In genomic region chr15:62091746-62092659, GRCm38 (mm10) we compare ENCODE assay signal across 8 mouse cellular contexts.
A peak's percentile ranks its signal among the peaks of the same experiment; 100 is the strongest.
DNase-seq lines count a peak whose midpoint lies in the region; ATAC-seq and TF ChIP-seq lines count a peak whose summit lies in the region.

No protein-coding gene starts in this region.

- no peak for ATAC-seq in stomach, embryonic 15.5 days (ENCODE audit: insufficient read depth, low FRiP score, low read depth)
- ATAC-seq in stomach, postnatal 0 days (ENCODE audit: low FRiP score, low TSS enrichment): no peak
- peak; percentile 42 for ATAC-seq in intestine, embryonic 16.5 days
- ATAC-seq in neural tube, embryonic 15.5 days (ENCODE audit: low FRiP score): peak; percentile 48; the same call in 1 of the 2 replicates
- ATAC-seq in megakaryocyte progenitor cell, adult 5-6 weeks (replicated peaks; ENCODE audit: poor library complexity): no peak

- TF ChIP-seq EP300 in stomach, postnatal 0 days (optimal IDR thresholded peaks at IDR 0.05): no peak

- H3K4me1 ChIP-seq in stomach, embryonic 15.5 days: peaks cover 7% of the 10 kb centered on the region; the same call in 1 of the 2 replicates
- no peaks in the 10 kb centered on the region for H3K4me1 ChIP-seq in stomach, postnatal 0 days (replicated peaks; ENCODE audit: control insufficient read depth, insufficient read depth)
- H3K4me1 ChIP-seq in intestine, embryonic 16.5 days (ENCODE audit: control insufficient read depth, insufficient read depth, low read length): peaks cover 11% of the 10 kb centered on the region
- peaks cover 15% of the 10 kb centered on the region for H3K4me1 ChIP-seq in neural tube, embryonic 15.5 days

- no peak overlapping the region for H3K4me2 ChIP-seq in stomach, embryonic 15.5 days
- H3K4me2 ChIP-seq in stomach, postnatal 0 days (replicated peaks; ENCODE audit: low read depth): no peak overlapping the region
- H3K4me2 ChIP-seq in intestine, embryonic 16.5 days (ENCODE audit: low read depth, low read length): no peak overlapping the region
- no peak overlapping the region for H3K4me2 ChIP-seq in neural tube, embryonic 15.5 days

- H3K36me3 ChIP-seq in stomach, embryonic 15.5 days: no peaks in the 10 kb centered on the region
- H3K36me3 ChIP-seq in stomach, postnatal 0 days (ENCODE audit: control insufficient read depth, insufficient read depth, low read length): no peaks in the 10 kb centered on the region
- no peaks in the 10 kb centered on the region for H3K36me3 ChIP-seq in intestine, embryonic 16.5 days (ENCODE audit: control insufficient read depth, insufficient read depth, low read length)
- H3K36me3 ChIP-seq in neural tube, embryonic 15.5 days: no peaks in the 10 kb centered on the region

- WGBS in stomach, embryonic 15.5 days: 68% methylated on average over 12 of the region's 12 CpGs
- WGBS in stomach, postnatal 0 days: 75% methylated on average over 12 of the region's 12 CpGs
- 51% methylated on average over 12 of the region's 12 CpGs for WGBS in intestine, embryonic 16.5 days
- WGBS in neural tube, embryonic 15.5 days: 44% methylated on average over 12 of the region's 12 CpGs

- no peaks in the 10 kb centered on the region for H3K9me3 ChIP-seq in stomach, embryonic 15.5 days
- no peaks in the 10 kb centered on the region for H3K9me3 ChIP-seq in stomach, postnatal 0 days (ENCODE audit: control insufficient read depth, low read length)
- no peaks in the 10 kb centered on the region for H3K9me3 ChIP-seq in intestine, embryonic 16.5 days (ENCODE audit: control insufficient read depth, low read length)
- no peaks in the 10 kb centered on the region for H3K9me3 ChIP-seq in neural tube, embryonic 15.5 days (replicated peaks)

- TF ChIP-seq CTCF in stomach, postnatal 0 days (IDR thresholded peaks at IDR 0.05; ENCODE audit: low read depth): no peak

- no peaks in the 10 kb centered on the region for H3K27me3 ChIP-seq in stomach, embryonic 15.5 days (replicated peaks)
- no peaks in the 10 kb centered on the region for H3K27me3 ChIP-seq in stomach, postnatal 0 days (ENCODE audit: control insufficient read depth, insufficient read depth, low read length)
- no peaks in the 10 kb centered on the region for H3K27me3 ChIP-seq in intestine, embryonic 16.5 days (replicated peaks; ENCODE audit: control insufficient read depth, insufficient read depth, low read length)
- H3K27me3 ChIP-seq in neural tube, embryonic 15.5 days (replicated peaks): no peaks in the 10 kb centered on the region

- no peak for DNase-seq in stomach, postnatal 0 days (ENCODE audit: low spot score)
- peak; percentile 27 for DNase-seq in c-Kit-positive CD71-positive TER-119-positive erythroid progenitor cells, embryonic 14.5 days (ENCODE audit: low spot score)
- no peak for DNase-seq in layer of hippocampus, postnatal 10 days (ENCODE audit: low spot score in 2 of 2)
- no peak for DNase-seq in embryo, embryonic 10 days (ENCODE audit: low spot score)

- H3K4me3 ChIP-seq in stomach, embryonic 15.5 days (replicated peaks): no peak overlapping the region
- no peak overlapping the region for H3K4me3 ChIP-seq in stomach, postnatal 0 days (ENCODE audit: low read depth, low read length)
- no peak overlapping the region for H3K4me3 ChIP-seq in intestine, embryonic 16.5 days (ENCODE audit: low read length)
- no peak overlapping the region for H3K4me3 ChIP-seq in neural tube, embryonic 15.5 days (replicated peaks)

- H3K27ac ChIP-seq in stomach, embryonic 15.5 days: 0 out of 2 replicates have a peak overlapping the region, but pooled peaks have one; percentile 6
- H3K27ac ChIP-seq in stomach, postnatal 0 days (replicated peaks): no peak overlapping the region
- no peak overlapping the region for H3K27ac ChIP-seq in intestine, embryonic 16.5 days (ENCODE audit: low read length)
- peak overlapping the region; percentile 60 for H3K27ac ChIP-seq in neural tube, embryonic 15.5 days (replicated peaks)

- no peak overlapping the region for H3K9ac ChIP-seq in stomach, embryonic 15.5 days
- H3K9ac ChIP-seq in stomach, postnatal 0 days (ENCODE audit: low read length): no peak overlapping the region
- no peak overlapping the region for H3K9ac ChIP-seq in intestine, embryonic 16.5 days (ENCODE audit: low read depth, low read length)
- H3K9ac ChIP-seq in neural tube, embryonic 15.5 days (replicated peaks): 0 out of 2 replicates have a peak overlapping the region, but pooled peaks have one; percentile 20

Comparison
In these comparisons a context has a peak if more than half of its experiments do, and no peak if none do; other contexts are left out.
1. H3K27ac ChIP-seq: peak in stomach, embryonic 15.5 days (single experiment) and neural tube, embryonic 15.5 days (single experiment); none in stomach, postnatal 0 days (single experiment) and intestine, embryonic 16.5 days (single experiment).
2. ATAC-seq: peak in intestine, embryonic 16.5 days (single experiment) and neural tube, embryonic 15.5 days (single experiment); none in stomach, embryonic 15.5 days (single experiment), stomach, postnatal 0 days (single experiment) and megakaryocyte progenitor cell, adult 5-6 weeks (single experiment).